Mouse (Mus musculus): Measurements from ENCODE around the gene Itpr1. TPM values are rescaled to one million over a fixed set of nuclear protein-coding genes. Genes with fewer than 3 reads are reported as not detected.

Itpr1 gene
- polyA plus RNA-seq, 1 experiment from 2014 or later: 22.4 TPM

GRCm38 (mm10) chr6:108288979-108289378 lies 76.1 kb downstream of the Itpr1 start:
- Histone ChIP-seq H3K27me3 (ENCODE audit: control insufficient read depth, insufficient read depth, low read length) (no peaks in the 10 kb centered on the region), H3K9ac (ENCODE audit: low read depth, low read length) (no peak overlapping the region), H3K36me3 (ENCODE audit: control insufficient read depth, insufficient read depth, low read length) (no peaks in the 10 kb centered on the region), H3K4me2 (replicated peaks; ENCODE audit: low read depth, low read length) (no peak overlapping the region), H3K4me1 (ENCODE audit: control insufficient read depth, insufficient read depth, low read length) (no peaks in the 10 kb centered on the region), H3K27ac (ENCODE audit: low read depth, low read length) (no peak overlapping the region), H3K9me3 (ENCODE audit: control insufficient read depth, low read length) (no peaks in the 10 kb centered on the region), H3K4me3 (ENCODE audit: low read length) (no peak overlapping the region)
- no peak for ATAC-seq (ENCODE audit: low FRiP score, low TSS enrichment)
- 74% methylated on average over 3 of the region's 3 CpGs for WGBS

- H3K4me1 ChIP-seq (ENCODE audit: control insufficient read depth, insufficient read depth, low read length): no peaks in the 10 kb centered on the region
- H3K9me3 ChIP-seq (ENCODE audit: control insufficient read depth, low read length): no peaks in the 10 kb centered on the region
- H3K4me3 ChIP-seq (ENCODE audit: low read length): no peak overlapping the region
- no peak for ATAC-seq (ENCODE audit: low FRiP score, low TSS enrichment)
- WGBS: 95% methylated on average over 2 of the region's 2 CpGs
- H3K4me2 ChIP-seq (replicated peaks; ENCODE audit: low read depth, low read length): no peak overlapping the region
- no peak overlapping the region for H3K9ac ChIP-seq (ENCODE audit: low read depth, low read length)
- no peak overlapping the region for H3K27ac ChIP-seq (ENCODE audit: low read depth, low read length)
- H3K36me3 ChIP-seq (ENCODE audit: control insufficient read depth, insufficient read depth, low read length): no peaks in the 10 kb centered on the region
- no peaks in the 10 kb centered on the region for H3K27me3 ChIP-seq (ENCODE audit: control insufficient read depth, insufficient read depth, low read length)
Measured at GRCm38 (mm10) chr6:108290978-108291377, 78.1 kb downstream of the Itpr1 start.

- Histone ChIP-seq H3K4me1 (ENCODE audit: control insufficient read depth, insufficient read depth, low read length) (no peaks in the 10 kb centered on the region), H3K27ac (ENCODE audit: low read depth, low read length) (no peak overlapping the region), H3K9ac (ENCODE audit: low read depth, low read length) (no peak overlapping the region), H3K4me2 (replicated peaks; ENCODE audit: low read depth, low read length) (no peak overlapping the region), H3K4me3 (ENCODE audit: low read length) (no peak overlapping the region), H3K9me3 (ENCODE audit: control insufficient read depth, low read length) (no peaks in the 10 kb centered on the region), H3K36me3 (ENCODE audit: control insufficient read depth, insufficient read depth, low read length) (no peaks in the 10 kb centered on the region), H3K27me3 (ENCODE audit: control insufficient read depth, insufficient read depth, low read length) (no peaks in the 10 kb centered on the region)
- 88% methylated on average over 3 of the region's 3 CpGs for WGBS
- no peak for ATAC-seq (ENCODE audit: low FRiP score, low TSS enrichment)
Measured at GRCm38 (mm10) chr6:108291556-108291955, 78.7 kb downstream of the Itpr1 start.

GRCm38 (mm10) chr6:108301856-108302255 lies 89.0 kb downstream of the Itpr1 start:
- no peak overlapping the region for H3K27ac ChIP-seq (ENCODE audit: low read depth, low read length)
- no peak for ATAC-seq (ENCODE audit: low FRiP score, low TSS enrichment)
- no peak overlapping the region for H3K4me3 ChIP-seq (ENCODE audit: low read length)
- peaks cover 13% of the 10 kb centered on the region for H3K4me1 ChIP-seq (ENCODE audit: control insufficient read depth, insufficient read depth, low read length)
- no peaks in the 10 kb centered on the region for H3K9me3 ChIP-seq (ENCODE audit: control insufficient read depth, low read length)
- H3K36me3 ChIP-seq (ENCODE audit: control insufficient read depth, insufficient read depth, low read length): no peaks in the 10 kb centered on the region
- no peak overlapping the region for H3K4me2 ChIP-seq (replicated peaks; ENCODE audit: low read depth, low read length)
- no peak overlapping the region for H3K9ac ChIP-seq (ENCODE audit: low read depth, low read length)
- H3K27me3 ChIP-seq (ENCODE audit: control insufficient read depth, insufficient read depth, low read length): no peaks in the 10 kb centered on the region
- WGBS: 80% methylated on average over 5 of the region's 5 CpGs

- H3K4me2 ChIP-seq (replicated peaks; ENCODE audit: low read depth, low read length): no peak overlapping the region
- H3K36me3 ChIP-seq (ENCODE audit: control insufficient read depth, insufficient read depth, low read length): no peaks in the 10 kb centered on the region
- H3K9ac ChIP-seq (ENCODE audit: low read depth, low read length): no peak overlapping the region
- peaks cover 17% of the 10 kb centered on the region for H3K4me1 ChIP-seq (ENCODE audit: control insufficient read depth, insufficient read depth, low read length)
- no peaks in the 10 kb centered on the region for H3K9me3 ChIP-seq (ENCODE audit: control insufficient read depth, low read length)
- no peak overlapping the region for H3K27ac ChIP-seq (ENCODE audit: low read depth, low read length)
- H3K4me3 ChIP-seq (ENCODE audit: low read length): no peak overlapping the region
- no peaks in the 10 kb centered on the region for H3K27me3 ChIP-seq (ENCODE audit: control insufficient read depth, insufficient read depth, low read length)
- WGBS: 83% methylated on average over 12 of the region's 12 CpGs
- ATAC-seq (ENCODE audit: low FRiP score, low TSS enrichment): no peak
Measured at GRCm38 (mm10) chr6:108303619-108304567, 91.0 kb downstream of the Itpr1 start.

GRCm38 (mm10) chr6:108305171-108305779 lies 92.4 kb downstream of the Itpr1 start:
- WGBS: 20% methylated on average over 12 of the region's 12 CpGs
- no peak overlapping the region; the same call in 1 of the 2 replicates for H3K9ac ChIP-seq (ENCODE audit: low read depth, low read length)
- H3K27ac ChIP-seq (ENCODE audit: low read depth, low read length): peak overlapping the region; percentile 57; the same call in 1 of the 2 replicates
- no peak overlapping the region for H3K4me3 ChIP-seq (ENCODE audit: low read length)
- no peak overlapping the region for H3K4me2 ChIP-seq (replicated peaks; ENCODE audit: low read depth, low read length)
- H3K27me3 ChIP-seq (ENCODE audit: control insufficient read depth, insufficient read depth, low read length): no peaks in the 10 kb centered on the region
- no peak; the same call in 1 of the 2 replicates for ATAC-seq (ENCODE audit: low FRiP score, low TSS enrichment)
- H3K9me3 ChIP-seq (ENCODE audit: control insufficient read depth, low read length): no peaks in the 10 kb centered on the region
- H3K36me3 ChIP-seq (ENCODE audit: control insufficient read depth, insufficient read depth, low read length): no peaks in the 10 kb centered on the region
- peaks cover 17% of the 10 kb centered on the region for H3K4me1 ChIP-seq (ENCODE audit: control insufficient read depth, insufficient read depth, low read length)

GRCm38 (mm10) chr6:108306240-108306639 lies 93.3 kb downstream of the Itpr1 start:
- ATAC-seq (ENCODE audit: low FRiP score, low TSS enrichment): no peak; the same call in 1 of the 2 replicates
- H3K27ac ChIP-seq (ENCODE audit: low read depth, low read length): peak overlapping the region; percentile 76; the same call in 1 of the 2 replicates
- H3K9ac ChIP-seq (ENCODE audit: low read depth, low read length): peak overlapping the region; percentile 9; the same call in 1 of the 2 replicates
- 32% methylated on average over 11 of the region's 11 CpGs for WGBS
- no peak overlapping the region for H3K4me3 ChIP-seq (ENCODE audit: low read length)
- H3K4me1 ChIP-seq (ENCODE audit: control insufficient read depth, insufficient read depth, low read length): peaks cover 17% of the 10 kb centered on the region
- H3K27me3 ChIP-seq (ENCODE audit: control insufficient read depth, insufficient read depth, low read length): no peaks in the 10 kb centered on the region
- H3K9me3 ChIP-seq (ENCODE audit: control insufficient read depth, low read length): no peaks in the 10 kb centered on the region
- H3K4me2 ChIP-seq (replicated peaks; ENCODE audit: low read depth, low read length): 0 out of 2 replicates have a peak overlapping the region, but pooled peaks have one; percentile 19
- H3K36me3 ChIP-seq (ENCODE audit: control insufficient read depth, insufficient read depth, low read length): no peaks in the 10 kb centered on the region

- no peaks in the 10 kb centered on the region for H3K9me3 ChIP-seq (ENCODE audit: control insufficient read depth, low read length)
- H3K27me3 ChIP-seq (ENCODE audit: control insufficient read depth, insufficient read depth, low read length): no peaks in the 10 kb centered on the region
- H3K4me1 ChIP-seq (ENCODE audit: control insufficient read depth, insufficient read depth, low read length): peaks cover 17% of the 10 kb centered on the region
- ATAC-seq (ENCODE audit: low FRiP score, low TSS enrichment): no peak
- no peak overlapping the region for H3K9ac ChIP-seq (ENCODE audit: low read depth, low read length)
- H3K4me3 ChIP-seq (ENCODE audit: low read length): no peak overlapping the region
- no peaks in the 10 kb centered on the region for H3K36me3 ChIP-seq (ENCODE audit: control insufficient read depth, insufficient read depth, low read length)
- 51% methylated on average over 9 of the region's 9 CpGs for WGBS
- H3K27ac ChIP-seq (ENCODE audit: low read depth, low read length): no peak overlapping the region
- H3K4me2 ChIP-seq (replicated peaks; ENCODE audit: low read depth, low read length): 0 out of 2 replicates have a peak overlapping the region, but pooled peaks have one; percentile 0
Measured at GRCm38 (mm10) chr6:108306910-108307584, 94.2 kb downstream of the Itpr1 start.
